Mouse (Mus musculus) liver, embryonic 12.5 days (tissue): ENCODE data around the gene Sncg. TPM values are rescaled to one million over a fixed set of nuclear protein-coding genes. Genes with fewer than 3 reads are reported as not detected.
"Not testable (repeated sequence)": the region's sequence is repeated elsewhere in the genome, so short reads cannot be mapped to it uniquely, and the experiment has no call there.

ENCODE experiments used
- ATAC-seq: fragments of 200-750 bp; cut with Nextera tagmentation; 2 replicates; pipeline ENCODE4 v1.8.0; 2017; ENCODE audit warnings: moderate number of reproducible peaks, mild to moderate bottlenecking, moderate library complexity
- H3K27ac ChIP-seq: fragments of 300-500 bp; sonication (generic); 2 replicates; pipeline ENCODE4 v1.5.1; 2016; ENCODE audit warnings: mild to moderate bottlenecking
- H3K27me3 ChIP-seq: fragments of 300-500 bp; sonication (generic); replicated peaks from 2 replicates; pipeline ENCODE4 v1.6.1; 2016; ENCODE audit warnings: mild to moderate bottlenecking, moderate library complexity
- H3K36me3 ChIP-seq: fragments of 300-500 bp; sonication (generic); 2 replicates; pipeline ENCODE4 v1.6.1; 2016; ENCODE audit warnings: mild to moderate bottlenecking, moderate library complexity
- H3K4me1 ChIP-seq: fragments of 300-500 bp; sonication (generic); 2 replicates; pipeline ENCODE4 v1.6.1; 2016
- H3K4me2 ChIP-seq: fragments of 300-500 bp; sonication (generic); 2 replicates; pipeline ENCODE4 v1.6.1; 2016; ENCODE audit warnings: mild to moderate bottlenecking, moderate library complexity
- H3K4me3 ChIP-seq: fragments of 300-500 bp; sonication (generic); 2 replicates; pipeline ENCODE4 v1.5.1; 2016; ENCODE audit warnings: mild to moderate bottlenecking, moderate library complexity
- H3K9ac ChIP-seq: fragments of 300-500 bp; sonication (generic); 2 replicates; pipeline ENCODE4 v1.6.1; 2016; ENCODE audit warnings: mild to moderate bottlenecking, moderate library complexity
- H3K9me3 ChIP-seq: fragments of 300-500 bp; sonication (generic); replicated peaks from 2 replicates; pipeline ENCODE4 v1.6.1; 2016; ENCODE audit warnings: mild to moderate bottlenecking, moderate library complexity
- WGBS: fragments of 180-500 bp; shearing (Covaris S2); methylation state at CpG from one replicate; pipeline ENCODE4 v1.1.7; 2016; ENCODE audit not compliant: insufficient replicate concordance; 5-methylcytosine and 5-hydroxymethylcytosine counted together
- polyA plus RNA-seq: library from polyadenylated mRNA; unstranded; fragments of >200 nt; fragmentation: Nextera tagmentation; extraction: Ambion mirVana; gene quantifications from 2 replicates; pipeline ENCODE4 v1.2.1, GENCODE M21; 2016

Sncg gene
- polyA plus RNA-seq = 0.49 and 0.57 TPM in 2 replicates

DNA sequence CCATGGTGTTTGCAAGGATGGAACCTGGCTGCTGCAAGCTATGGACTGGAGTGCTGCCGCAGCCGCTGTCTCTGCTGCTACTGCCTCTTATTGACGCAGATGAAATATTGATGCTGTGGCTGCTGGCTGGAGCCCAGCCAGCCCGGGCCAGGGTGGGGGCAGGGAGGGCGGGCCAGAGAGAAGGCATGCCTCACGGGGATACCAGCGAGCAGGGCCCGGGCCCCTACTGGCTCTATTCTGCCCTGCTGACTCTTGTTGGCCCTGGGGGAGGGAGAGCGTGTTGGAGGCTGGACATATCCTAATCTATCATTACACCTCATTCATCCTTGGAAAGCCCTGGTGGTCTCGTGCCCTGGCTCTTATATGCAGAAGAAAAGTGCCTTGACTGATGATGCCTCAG lies at the start of gene Sncg:
TSS of gene Sncg (minus strand) at position 213 of the 400 bp plus-strand sequence.
- Histone ChIP-seq H3K4me1 (0 out of 2 replicates have a peak, but pooled peaks cover 5% of the 10 kb centered on the region), H3K4me3 (no peak within 1 kb of the TSS), H3K9me3 (no peaks in the 10 kb centered on the region), H3K36me3 (no peaks in the 10 kb centered on the region), H3K9ac (no peak within 1 kb of the TSS), H3K27ac (no peak within 1 kb of the TSS), H3K27me3 (no peaks in the 10 kb centered on the region), H3K4me2 (no peak within 1 kb of the TSS)
- 51% methylated on average over 10 of the region's 10 CpGs for WGBS
- no peak for ATAC-seq

- ATAC-seq = no peak
- no peaks in the 10 kb centered on the region for H3K4me1 ChIP-seq
- H3K27me3 ChIP-seq = no peaks in the 10 kb centered on the region
- peaks cover 28% of the 10 kb centered on the region; the same call in 1 of the 2 replicates for H3K36me3 ChIP-seq
- H3K27ac ChIP-seq = no peak overlapping the region
- H3K9me3 ChIP-seq = no peaks in the 10 kb centered on the region
- WGBS = 79% methylated on average over 1 of the region's 1 CpGs
- H3K4me2 ChIP-seq = no peak overlapping the region
- H3K9ac ChIP-seq = no peak overlapping the region
- no peak overlapping the region for H3K4me3 ChIP-seq
Measured at GRCm38 (mm10) chr14:34421078-34421477, 46.5 kb upstream of the Sncg start.

GRCm38 (mm10) chr14:34417501-34417900 lies 42.9 kb upstream of the Sncg start:
- Histone ChIP-seq H3K27me3 (no peaks in the 10 kb centered on the region), H3K9ac (no peak overlapping the region), H3K36me3 (peaks cover 25% of the 10 kb centered on the region; the same call in 1 of the 2 replicates), H3K4me1 (no peaks in the 10 kb centered on the region), H3K27ac (no peak overlapping the region), H3K9me3 (no peaks in the 10 kb centered on the region), H3K4me3 (no peak overlapping the region), H3K4me2 (no peak overlapping the region)
- WGBS = 72% methylated on average over 5 of the region's 5 CpGs
- ATAC-seq = no peak

DNA sequence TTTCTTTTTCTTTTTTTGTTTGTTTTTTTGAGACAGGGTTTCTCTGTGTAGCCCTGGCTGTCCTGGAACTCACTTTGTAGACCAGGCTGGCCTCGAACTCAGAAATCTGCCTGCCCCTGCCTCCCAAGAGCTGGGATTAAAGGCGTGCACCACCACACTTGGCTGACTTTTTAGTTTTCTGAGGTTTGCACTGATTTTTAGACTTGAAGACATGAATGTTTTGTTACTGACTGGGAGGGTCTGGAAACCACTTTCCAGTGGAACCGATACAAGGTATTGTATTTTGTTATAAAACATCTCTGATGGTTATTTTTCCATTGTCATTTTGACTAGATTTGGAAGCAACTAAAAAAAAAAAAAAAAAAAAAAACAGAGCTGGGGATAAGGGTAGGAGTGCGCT lies 42.4 kb upstream of the Sncg start:
- H3K4me2 ChIP-seq, H3K9ac ChIP-seq, H3K4me1 ChIP-seq, H3K27me3 ChIP-seq, ATAC-seq, H3K27ac ChIP-seq, H3K4me3 ChIP-seq, H3K9me3 ChIP-seq: not testable (repeated sequence)
- WGBS = 83% methylated on average over 4 of the region's 4 CpGs
- peaks cover 24% of the 10 kb centered on the region; the same call in 1 of the 2 replicates for H3K36me3 ChIP-seq

- no peak for ATAC-seq
- H3K27ac ChIP-seq = no peak overlapping the region
- 80% methylated on average over 7 of the region's 7 CpGs for WGBS
Measured at GRCm38 (mm10) chr14:34412164-34412896, 37.7 kb upstream of the Sncg start.

DNA sequence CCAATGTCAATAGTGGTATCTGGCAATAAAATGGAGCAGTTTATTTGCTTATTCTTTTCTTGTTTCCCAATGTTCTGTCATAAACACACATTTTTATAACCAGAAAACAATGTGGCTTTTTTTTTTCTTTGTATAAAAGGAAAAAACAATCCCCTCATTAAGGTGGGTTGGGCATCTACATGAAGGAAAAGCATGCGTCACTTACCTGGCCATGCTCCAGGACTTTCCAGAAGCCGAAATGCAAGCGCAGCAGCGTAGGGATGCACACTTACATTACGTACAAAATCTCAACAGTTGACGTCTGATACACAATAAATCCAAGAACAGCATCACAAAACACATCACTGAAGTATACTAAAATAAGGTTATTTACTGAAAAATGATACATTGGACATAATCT lies 36.1 kb upstream of the Sncg start:
- H3K4me2 ChIP-seq = no peak overlapping the region
- H3K9me3 ChIP-seq = no peaks in the 10 kb centered on the region
- no peak overlapping the region for H3K9ac ChIP-seq
- 82% methylated on average over 6 of the region's 6 CpGs for WGBS
- no peaks in the 10 kb centered on the region for H3K27me3 ChIP-seq
- H3K36me3 ChIP-seq = peaks cover 21% of the 10 kb centered on the region
- H3K4me1 ChIP-seq = no peaks in the 10 kb centered on the region
- no peak overlapping the region for H3K27ac ChIP-seq
- no peak for ATAC-seq
- no peak overlapping the region for H3K4me3 ChIP-seq

More at GRCm38 (mm10) chr14:34412164-34412896, 37.7 kb upstream of the Sncg start:
- Histone ChIP-seq H3K36me3 (peaks cover 21% of the 10 kb centered on the region), H3K9me3 (no peaks in the 10 kb centered on the region), H3K4me1 (no peaks in the 10 kb centered on the region), H3K27me3 (no peaks in the 10 kb centered on the region), H3K9ac (no peak overlapping the region), H3K4me3 (no peak overlapping the region), H3K4me2 (no peak overlapping the region)

- Histone ChIP-seq H3K27ac (no peak overlapping the region), H3K9me3 (no peaks in the 10 kb centered on the region), H3K4me2 (no peak overlapping the region), H3K4me1 (no peaks in the 10 kb centered on the region), H3K27me3 (no peaks in the 10 kb centered on the region), H3K36me3 (peaks cover 4% of the 10 kb centered on the region), H3K9ac (no peak overlapping the region), H3K4me3 (no peak overlapping the region)
- WGBS = 75% methylated on average over 7 of the region's 7 CpGs
- no peak for ATAC-seq
Measured at GRCm38 (mm10) chr14:34403424-34403823, 28.8 kb upstream of the Sncg start.

GRCm38 (mm10) chr14:34402871-34403270 lies 28.3 kb upstream of the Sncg start:
- Histone ChIP-seq H3K9me3 (no peaks in the 10 kb centered on the region), H3K27me3 (no peaks in the 10 kb centered on the region), H3K4me2 (no peak overlapping the region), H3K36me3 (peaks cover 4% of the 10 kb centered on the region; the same call in 1 of the 2 replicates), H3K4me1 (no peaks in the 10 kb centered on the region), H3K27ac (no peak overlapping the region), H3K4me3 (no peak overlapping the region), H3K9ac (no peak overlapping the region)
- ATAC-seq = no peak
- WGBS = 65% methylated on average over 8 of the region's 8 CpGs

- Histone ChIP-seq H3K9me3 (no peaks in the 10 kb centered on the region), H3K9ac (no peak overlapping the region), H3K36me3 (peaks cover 4% of the 10 kb centered on the region; the same call in 1 of the 2 replicates), H3K27ac (no peak overlapping the region), H3K4me3 (no peak overlapping the region), H3K4me2 (no peak overlapping the region), H3K27me3 (no peaks in the 10 kb centered on the region), H3K4me1 (no peaks in the 10 kb centered on the region)
- no peak for ATAC-seq
- 18% methylated on average over 6 of the region's 6 CpGs for WGBS
Measured at GRCm38 (mm10) chr14:34401135-34401534, 26.5 kb upstream of the Sncg start.

GRCm38 (mm10) chr14:34400021-34400420 lies 25.4 kb upstream of the Sncg start:
- Histone ChIP-seq H3K9me3 (no peaks in the 10 kb centered on the region), H3K36me3 (peaks cover 4% of the 10 kb centered on the region; the same call in 1 of the 2 replicates), H3K4me2 (no peak overlapping the region), H3K4me1 (no peaks in the 10 kb centered on the region), H3K4me3 (no peak overlapping the region), H3K27ac (no peak overlapping the region), H3K9ac (no peak overlapping the region), H3K27me3 (no peaks in the 10 kb centered on the region)
- WGBS = 72% methylated on average over 3 of the region's 3 CpGs
- no peak for ATAC-seq

DNA sequence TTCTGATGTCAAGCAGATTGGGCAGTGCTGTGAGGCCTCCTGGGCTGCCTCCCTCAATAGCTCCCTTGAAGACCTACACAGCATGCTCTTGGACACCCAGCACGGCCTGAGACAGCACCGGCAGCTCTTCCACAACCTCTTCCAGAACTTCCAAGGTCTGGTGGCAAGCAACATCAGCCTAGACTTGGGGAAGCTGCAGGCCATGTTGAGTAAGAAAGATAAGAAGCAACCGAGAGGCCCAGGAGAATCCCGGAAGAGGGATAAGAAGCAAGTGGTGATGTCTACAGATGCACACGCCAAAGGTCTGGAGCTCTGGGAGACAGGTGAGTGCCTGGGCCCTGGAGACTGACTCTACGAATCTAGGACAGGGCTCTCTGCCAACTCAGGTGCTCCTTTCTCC lies 24.7 kb upstream of the Sncg start:
- no peak overlapping the region for H3K9ac ChIP-seq
- H3K4me1 ChIP-seq = no peaks in the 10 kb centered on the region
- no peak for ATAC-seq
- H3K4me3 ChIP-seq = no peak overlapping the region
- no peaks in the 10 kb centered on the region for H3K9me3 ChIP-seq
- WGBS = 75% methylated on average over 6 of the region's 6 CpGs
- H3K27me3 ChIP-seq = no peaks in the 10 kb centered on the region
- H3K27ac ChIP-seq = no peak overlapping the region
- H3K36me3 ChIP-seq = 0 out of 2 replicates have a peak, but pooled peaks cover 4% of the 10 kb centered on the region
- no peak overlapping the region for H3K4me2 ChIP-seq

- Histone ChIP-seq H3K9me3 (no peaks in the 10 kb centered on the region), H3K27me3 (no peaks in the 10 kb centered on the region), H3K4me3 (no peak overlapping the region), H3K36me3 (0 out of 2 replicates have a peak, but pooled peaks cover 4% of the 10 kb centered on the region), H3K27ac (no peak overlapping the region), H3K4me1 (no peaks in the 10 kb centered on the region), H3K9ac (no peak overlapping the region), H3K4me2 (no peak overlapping the region)
- no peak for ATAC-seq
- 79% methylated on average over 21 of the region's 21 CpGs for WGBS
Measured at GRCm38 (mm10) chr14:34398901-34399300, 24.3 kb upstream of the Sncg start.
